Mouse (Mus musculus) gastrocnemius, adult 18-20 months (tissue): ENCODE measurements around the gene Grxcr1. TPM values are rescaled to one million over a fixed set of nuclear protein-coding genes. Genes with fewer than 3 reads are reported as not detected.

ENCODE experiments used
- DNase-seq: peaks from one replicate; pipeline ENCODE4 v3.0.0; 2021; ENCODE audit warnings: low spot score
- total RNA-seq, 2 experiments: library from RNA; stranded (reverse); gene quantifications; 2 replicates each; pipeline ENCODE4 v1.2.3; 2021

The Grxcr1 gene
- total RNA-seq, 2 experiments from 2014 or later = not detected

- DNase-seq = peak; percentile 50
These were observed 55.5 kb downstream of the Grxcr1 start for GRCm38 (mm10) chr5:68087174-68087573.

GRCm38 (mm10) chr5:68093085-68093484, 61.5 kb downstream of the Grxcr1 start:
- no peak for DNase-seq

- DNase-seq = no peak
These were observed 66.3 kb downstream of the Grxcr1 start for GRCm38 (mm10) chr5:68097665-68098624.

GRCm38 (mm10) chr5:68112430-68113036, 80.9 kb downstream of the Grxcr1 start:
- DNase-seq = peak; percentile 5

- DNase-seq = no peak
These were observed 89.2 kb downstream of the Grxcr1 start for GRCm38 (mm10) chr5:68120880-68121279.

GRCm38 (mm10) chr5:68122883-68123282, 91.2 kb downstream of the Grxcr1 start:
- DNase-seq = no peak

GRCm38 (mm10) chr5:68125478-68125877, 93.8 kb downstream of the Grxcr1 start:
- no peak for DNase-seq

GRCm38 (mm10) chr5:68128421-68128820, 96.8 kb downstream of the Grxcr1 start:
- DNase-seq = no peak

- DNase-seq = no peak
These were observed 97.4 kb downstream of the Grxcr1 start for GRCm38 (mm10) chr5:68128821-68129608.

- no peak for DNase-seq
These were observed 115.2 kb downstream of the Grxcr1 start for GRCm38 (mm10) chr5:68146818-68147217.

GRCm38 (mm10) chr5:68149946-68150345, 118.3 kb downstream of the Grxcr1 start:
- no peak for DNase-seq

- DNase-seq = no peak
These were observed 118.9 kb downstream of the Grxcr1 start for GRCm38 (mm10) chr5:68150347-68151043.

- DNase-seq = no peak
These were observed 130.9 kb downstream of the Grxcr1 start for GRCm38 (mm10) chr5:68162503-68162902.

- no peak for DNase-seq
These were observed 134.3 kb downstream of the Grxcr1 start for GRCm38 (mm10) chr5:68165954-68166353.

Other genes starting within 250 kb of the Grxcr1 start
- gene Atp8a1, start 184.4 kb upstream of the Grxcr1 start, total RNA-seq = 10 to 100 TPM; 60.4 to 75.3 TPM
- gene Gm5108, start 90.2 kb upstream of the Grxcr1 start, total RNA-seq = not detected
- gene Gm21905, start 85.4 kb upstream of the Grxcr1 start, total RNA-seq = not detected